9 mouse cellular contexts compared by ENCODE assay signal in the genomic region with DNA sequence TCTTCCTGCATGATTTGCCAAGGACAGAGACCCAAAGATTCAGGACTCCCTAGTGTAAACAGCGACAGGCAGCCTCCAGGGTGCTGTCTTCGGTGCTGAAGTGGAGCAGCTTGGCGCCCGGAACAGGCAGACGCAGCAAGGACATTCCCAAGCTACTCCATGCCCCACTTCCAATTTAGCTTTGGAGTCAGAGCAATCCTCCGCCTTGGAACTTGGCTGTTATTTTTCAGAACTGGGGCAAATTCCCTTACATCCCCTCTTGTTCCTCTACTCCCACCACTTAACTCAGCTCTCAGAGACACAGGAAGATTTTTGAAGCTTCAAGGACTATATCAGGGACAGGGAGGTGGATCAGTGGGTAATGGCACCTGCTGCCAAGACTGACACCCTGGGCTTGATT.
A peak's percentile ranks its signal among the peaks of the same experiment; 100 is the strongest.
DNase-seq lines count a peak whose midpoint lies in the region; ATAC-seq and TF ChIP-seq lines count a peak whose summit lies in the region.
"Had no signal": no experiment of that assay in that cellular context is flagged by ENCODE, and none has a peak within 500 bp of the region (broad histone marks: within the 10 kb centered on the region; RNA-seq: fewer than 3 reads in every experiment).

No protein-coding gene starts in this region.

- intact Hi-C loops in heart, postnatal 14 days (cut with DNase I) = no loop called here
- intact Hi-C loops in gastrocnemius, adult 2 months (cut with DNase I) = no loop called here

- ATAC-seq in embryonic facial prominence, embryonic 11.5 days (replicated peaks; ENCODE audit: insufficient number of reproducible peaks, low FRiP score, low TSS enrichment, low read depth) = no peak
- no peak for ATAC-seq in stomach, postnatal 0 days (ENCODE audit: low FRiP score, low TSS enrichment)

- H3K9ac ChIP-seq in embryonic facial prominence, embryonic 11.5 days (replicated peaks; ENCODE audit: low read length) = no peak overlapping the region
- H3K9ac ChIP-seq in stomach, postnatal 0 days (ENCODE audit: low read length) = no peak overlapping the region
- H3K9ac ChIP-seq: embryonic facial prominence, embryonic 13.5 days had no signal

- TF ChIP-seq CTCF in stomach, postnatal 0 days (IDR thresholded peaks at IDR 0.05; ENCODE audit: low read depth) = no peak
- TF ChIP-seq CTCF in gastrocnemius, adult 2 months (IDR thresholded peaks at IDR 0.05) = no peak

- peak; percentile 10 to 61 for DNase-seq in heart, postnatal 14 days
- no peak for DNase-seq in heart, adult 8-10 months (ENCODE audit: low spot score)
- DNase-seq in right cerebral cortex, postnatal 10 days (ENCODE audit: low spot score in 2 of 2) = peak; percentile 54 to 56
- no peak for DNase-seq in right cerebral cortex, postnatal 25 days
- DNase-seq in embryonic facial prominence, embryonic 11.5 days (ENCODE audit: low spot score) = peak; percentile 74
- DNase-seq in stomach, postnatal 0 days (ENCODE audit: low spot score) = peak; percentile 60
- DNase-seq in gastrocnemius, adult 2 months = no peak
- DNase-seq in layer of hippocampus, adult 8-10 months (ENCODE audit: low spot score in 2 of 2) = no peak

- H3K27me3 ChIP-seq in embryonic facial prominence, embryonic 11.5 days (ENCODE audit: control insufficient read depth, insufficient read depth, low read length) = no peaks in the 10 kb centered on the region
- no peaks in the 10 kb centered on the region for H3K27me3 ChIP-seq in stomach, postnatal 0 days (ENCODE audit: control insufficient read depth, insufficient read depth, low read length)
- H3K27me3 ChIP-seq: embryonic facial prominence, embryonic 13.5 days had no signal

- WGBS in embryonic facial prominence, embryonic 11.5 days = 5% methylated on average over 6 of the region's 6 CpGs
- 9% methylated on average over 6 of the region's 6 CpGs for WGBS in stomach, postnatal 0 days

- no peak overlapping the region for H3K27ac ChIP-seq in embryonic facial prominence, embryonic 11.5 days (replicated peaks; ENCODE audit: low read depth, low read length)
- H3K27ac ChIP-seq in stomach, postnatal 0 days (replicated peaks) = no peak overlapping the region
- no peak overlapping the region for H3K27ac ChIP-seq in gastrocnemius, adult 2 months
- H3K27ac ChIP-seq: embryonic facial prominence, embryonic 13.5 days had no signal

- TF ChIP-seq EP300 in stomach, postnatal 0 days (optimal IDR thresholded peaks at IDR 0.05) = no peak

- H3K36me3 ChIP-seq in embryonic facial prominence, embryonic 11.5 days (replicated peaks; ENCODE audit: control insufficient read depth, insufficient read depth, low read depth, low read length) = no peaks in the 10 kb centered on the region
- H3K36me3 ChIP-seq in stomach, postnatal 0 days (ENCODE audit: control insufficient read depth, insufficient read depth, low read length) = no peaks in the 10 kb centered on the region
- H3K36me3 ChIP-seq: embryonic facial prominence, embryonic 13.5 days had no signal

- H3K4me2 ChIP-seq in embryonic facial prominence, embryonic 11.5 days (ENCODE audit: low read depth, low read length) = no peak overlapping the region
- H3K4me2 ChIP-seq in stomach, postnatal 0 days (replicated peaks; ENCODE audit: low read depth) = no peak overlapping the region
- H3K4me2 ChIP-seq: embryonic facial prominence, embryonic 13.5 days had no signal

- H3K9me3 ChIP-seq in embryonic facial prominence, embryonic 11.5 days (replicated peaks; ENCODE audit: control insufficient read depth, low read length) = no peaks in the 10 kb centered on the region
- H3K9me3 ChIP-seq in stomach, postnatal 0 days (ENCODE audit: control insufficient read depth, low read length) = no peaks in the 10 kb centered on the region
- H3K9me3 ChIP-seq: embryonic facial prominence, embryonic 13.5 days had no signal

- no peak overlapping the region for H3K4me3 ChIP-seq in embryonic facial prominence, embryonic 11.5 days (ENCODE audit: low read depth, low read length)
- no peak overlapping the region for H3K4me3 ChIP-seq in stomach, postnatal 0 days (ENCODE audit: low read depth, low read length)
- no peak overlapping the region for H3K4me3 ChIP-seq in gastrocnemius, adult 2 months
- H3K4me3 ChIP-seq: embryonic facial prominence, embryonic 13.5 days had no signal

- H3K4me1 ChIP-seq in embryonic facial prominence, embryonic 11.5 days (ENCODE audit: control insufficient read depth, insufficient read depth, low read length) = no peaks in the 10 kb centered on the region
- H3K4me1 ChIP-seq in stomach, postnatal 0 days (replicated peaks; ENCODE audit: control insufficient read depth, insufficient read depth) = no peaks in the 10 kb centered on the region
- H3K4me1 ChIP-seq: embryonic facial prominence, embryonic 13.5 days had no signal

Comparison
In these comparisons a context has a peak if more than half of its experiments do, and no peak if none do; other contexts are left out.
1. DNase-seq: peak in heart, postnatal 14 days (2 of 2), right cerebral cortex, postnatal 10 days (2 of 2), embryonic facial prominence, embryonic 11.5 days (single experiment) and stomach, postnatal 0 days (single experiment); none in heart, adult 8-10 months (single experiment), right cerebral cortex, postnatal 25 days (single experiment), gastrocnemius, adult 2 months (single experiment) and layer of hippocampus, adult 8-10 months (0 of 2).